ENCODE assay signal across 15 mouse cellular contexts in the genomic region with DNA sequence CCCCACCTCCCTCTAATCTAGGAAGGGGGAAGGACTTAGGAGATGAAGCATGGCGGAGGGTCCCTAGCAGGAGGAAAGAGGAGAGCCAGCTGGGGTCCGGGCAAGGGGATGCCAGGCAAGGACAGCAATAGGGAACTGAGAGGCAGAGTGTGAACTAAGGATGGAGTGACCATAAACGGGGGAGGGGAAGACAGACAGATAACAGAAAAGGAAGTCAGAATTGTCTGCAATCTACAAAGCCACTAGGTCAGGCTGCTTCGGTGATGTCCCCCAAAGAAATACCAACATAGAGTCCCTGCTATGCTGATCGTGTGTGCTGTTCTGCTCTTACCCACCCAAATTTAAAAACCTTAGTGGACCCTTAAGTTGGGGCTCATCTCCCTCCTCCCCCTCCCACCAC. TPM values are rescaled to one million over a fixed set of nuclear protein-coding genes. Genes with fewer than 3 reads are reported as not detected.
DNase-seq lines count a peak whose midpoint lies in the region; ATAC-seq and TF ChIP-seq lines count a peak whose summit lies in the region.
"Had no signal": no experiment of that assay in that cellular context is flagged by ENCODE, and none has a peak within 500 bp of the region (broad histone marks: within the 10 kb centered on the region; RNA-seq: fewer than 3 reads in every experiment).

No protein-coding gene starts in this region.

- H3K9me3 ChIP-seq in intestine, embryonic 16.5 days (ENCODE audit: control insufficient read depth, low read length) = no peaks in the 10 kb centered on the region
- H3K9me3 ChIP-seq in intestine, embryonic 15.5 days = no peaks in the 10 kb centered on the region
- no peaks in the 10 kb centered on the region for H3K9me3 ChIP-seq in neural tube, embryonic 11.5 days (ENCODE audit: control insufficient read depth, low read length)
- no peaks in the 10 kb centered on the region for H3K9me3 ChIP-seq in neural tube, embryonic 15.5 days (replicated peaks)
- no peaks in the 10 kb centered on the region for H3K9me3 ChIP-seq in liver, embryonic 13.5 days (replicated peaks)
- H3K9me3 ChIP-seq in stomach, embryonic 15.5 days = no peaks in the 10 kb centered on the region
- H3K9me3 ChIP-seq: embryonic facial prominence, embryonic 12.5 days; forebrain, embryonic 13.5 days; midbrain, embryonic 15.5 days had no signal

- H3K9ac ChIP-seq in intestine, embryonic 16.5 days (ENCODE audit: low read depth, low read length) = 0 out of 2 replicates have a peak overlapping the region, but pooled peaks have one; percentile 6
- H3K9ac ChIP-seq in intestine, embryonic 15.5 days = no peak overlapping the region
- H3K9ac ChIP-seq in neural tube, embryonic 11.5 days (ENCODE audit: low read length) = peak overlapping the region; percentile 29; the same call in 1 of the 2 replicates
- no peak overlapping the region for H3K9ac ChIP-seq in neural tube, embryonic 15.5 days (replicated peaks)
- H3K9ac ChIP-seq in liver, embryonic 13.5 days = no peak overlapping the region
- H3K9ac ChIP-seq in stomach, embryonic 15.5 days = no peak overlapping the region
- H3K9ac ChIP-seq: embryonic facial prominence, embryonic 12.5 days; forebrain, embryonic 13.5 days; midbrain, embryonic 15.5 days had no signal

- intact Hi-C loops in left cerebral cortex, postnatal 14 days (cut with DNase I) = no loop called here

- no peak overlapping the region for H3K4me2 ChIP-seq in intestine, embryonic 16.5 days (ENCODE audit: low read depth, low read length)
- no peak overlapping the region for H3K4me2 ChIP-seq in intestine, embryonic 15.5 days (replicated peaks)
- no peak overlapping the region for H3K4me2 ChIP-seq in neural tube, embryonic 11.5 days (ENCODE audit: low read depth)
- no peak overlapping the region for H3K4me2 ChIP-seq in neural tube, embryonic 15.5 days
- peak overlapping the region; percentile 17; the same call in 1 of the 2 replicates for H3K4me2 ChIP-seq in liver, embryonic 13.5 days
- H3K4me2 ChIP-seq in stomach, embryonic 15.5 days = no peak overlapping the region
- H3K4me2 ChIP-seq: embryonic facial prominence, embryonic 12.5 days; forebrain, embryonic 13.5 days; midbrain, embryonic 15.5 days had no signal

- peak; percentile 8 for DNase-seq in neural tube, embryonic 11.5 days (ENCODE audit: low spot score)
- DNase-seq in liver, embryonic 13.5 days = no peak
- no peak for DNase-seq in thymus, adult 2 months
- no peak for DNase-seq in left cerebral cortex, postnatal 14 days (ENCODE audit: low spot score in 2 of 2)
- DNase-seq: adrenal gland, postnatal 10 days; gastrocnemius, postnatal 36 days; kidney, adult 18-20 months; right cerebral cortex, postnatal 14 days had no signal

- H3K36me3 ChIP-seq in intestine, embryonic 16.5 days (ENCODE audit: control insufficient read depth, insufficient read depth, low read length) = no peaks in the 10 kb centered on the region
- H3K36me3 ChIP-seq in intestine, embryonic 15.5 days = no peaks in the 10 kb centered on the region
- H3K36me3 ChIP-seq in neural tube, embryonic 11.5 days (ENCODE audit: control insufficient read depth, insufficient read depth, low read length) = peaks cover 2% of the 10 kb centered on the region; the same call in 1 of the 2 replicates
- peaks cover 7% of the 10 kb centered on the region; the same call in 1 of the 2 replicates for H3K36me3 ChIP-seq in neural tube, embryonic 15.5 days
- 0 out of 2 replicates have a peak, but pooled peaks cover 4% of the 10 kb centered on the region for H3K36me3 ChIP-seq in liver, embryonic 13.5 days
- H3K36me3 ChIP-seq in stomach, embryonic 15.5 days = peaks cover 8% of the 10 kb centered on the region; the same call in 1 of the 2 replicates
- H3K36me3 ChIP-seq in thymus, adult 2 months (ENCODE audit: control insufficient read depth, insufficient read depth, low read length) = no peaks in the 10 kb centered on the region
- H3K36me3 ChIP-seq: embryonic facial prominence, embryonic 12.5 days; midbrain, embryonic 15.5 days had no signal

- H3K27ac ChIP-seq in intestine, embryonic 16.5 days (ENCODE audit: low read length) = no peak overlapping the region
- H3K27ac ChIP-seq in intestine, embryonic 15.5 days = no peak overlapping the region
- H3K27ac ChIP-seq in neural tube, embryonic 11.5 days (ENCODE audit: low read depth, low read length) = no peak overlapping the region
- H3K27ac ChIP-seq in neural tube, embryonic 15.5 days (replicated peaks) = no peak overlapping the region
- H3K27ac ChIP-seq in liver, embryonic 13.5 days = peak overlapping the region; percentile 68
- H3K27ac ChIP-seq in stomach, embryonic 15.5 days = peak overlapping the region; percentile 79
- H3K27ac ChIP-seq in thymus, adult 2 months (ENCODE audit: control insufficient read depth, insufficient read depth, low read length) = no peak overlapping the region
- H3K27ac ChIP-seq: forebrain, embryonic 13.5 days; midbrain, embryonic 15.5 days had no signal

- peaks cover 65% of the 10 kb centered on the region for H3K4me1 ChIP-seq in intestine, embryonic 16.5 days (ENCODE audit: control insufficient read depth, insufficient read depth, low read length)
- peaks cover 70% of the 10 kb centered on the region for H3K4me1 ChIP-seq in intestine, embryonic 15.5 days (replicated peaks)
- H3K4me1 ChIP-seq in neural tube, embryonic 11.5 days (ENCODE audit: control insufficient read depth, insufficient read depth, low read length) = peaks cover 51% of the 10 kb centered on the region
- H3K4me1 ChIP-seq in neural tube, embryonic 15.5 days = peaks cover 73% of the 10 kb centered on the region
- peaks cover 77% of the 10 kb centered on the region for H3K4me1 ChIP-seq in liver, embryonic 13.5 days (replicated peaks)
- peaks cover 73% of the 10 kb centered on the region for H3K4me1 ChIP-seq in stomach, embryonic 15.5 days
- peaks cover 65% of the 10 kb centered on the region for H3K4me1 ChIP-seq in thymus, adult 2 months (replicated peaks; ENCODE audit: control insufficient read depth, insufficient read depth, low read length)

- H3K27me3 ChIP-seq in intestine, embryonic 16.5 days (replicated peaks; ENCODE audit: control insufficient read depth, insufficient read depth, low read length) = no peaks in the 10 kb centered on the region
- H3K27me3 ChIP-seq in intestine, embryonic 15.5 days (replicated peaks) = no peaks in the 10 kb centered on the region
- H3K27me3 ChIP-seq in neural tube, embryonic 11.5 days (ENCODE audit: control insufficient read depth, insufficient read depth, low read length) = no peaks in the 10 kb centered on the region
- no peaks in the 10 kb centered on the region for H3K27me3 ChIP-seq in neural tube, embryonic 15.5 days (replicated peaks)
- H3K27me3 ChIP-seq in liver, embryonic 13.5 days = no peaks in the 10 kb centered on the region
- no peaks in the 10 kb centered on the region for H3K27me3 ChIP-seq in stomach, embryonic 15.5 days (replicated peaks)
- H3K27me3 ChIP-seq in thymus, adult 2 months (ENCODE audit: control insufficient read depth, insufficient read depth, low read length) = no peaks in the 10 kb centered on the region; the same call in 1 of the 2 replicates
- H3K27me3 ChIP-seq: embryonic facial prominence, embryonic 12.5 days; forebrain, embryonic 13.5 days; midbrain, embryonic 15.5 days had no signal

- WGBS in intestine, embryonic 16.5 days = 65% methylated on average over 5 of the region's 5 CpGs
- 63% methylated on average over 5 of the region's 5 CpGs for WGBS in intestine, embryonic 15.5 days
- 66% methylated on average over 5 of the region's 5 CpGs for WGBS in neural tube, embryonic 11.5 days
- WGBS in neural tube, embryonic 15.5 days = 70% methylated on average over 5 of the region's 5 CpGs
- 23% methylated on average over 5 of the region's 5 CpGs for WGBS in liver, embryonic 13.5 days (ENCODE audit: insufficient replicate concordance)
- 68% methylated on average over 5 of the region's 5 CpGs for WGBS in stomach, embryonic 15.5 days
- WGBS in thymus, adult 2 months = 46% methylated on average over 5 of the region's 5 CpGs

- no peak for TF ChIP-seq CTCF in thymus, adult 2 months (IDR thresholded peaks at IDR 0.05; ENCODE audit: borderline replicate concordance, control insufficient read depth, extremely low read depth, insufficient read depth, low read length, poor library complexity)

- ATAC-seq in intestine, embryonic 16.5 days = no peak
- no peak for ATAC-seq in intestine, embryonic 15.5 days
- ATAC-seq in neural tube, embryonic 11.5 days (ENCODE audit: insufficient read depth, low FRiP score, low TSS enrichment) = no peak
- no peak for ATAC-seq in neural tube, embryonic 15.5 days (ENCODE audit: low FRiP score)
- ATAC-seq in liver, embryonic 13.5 days (ENCODE audit: low read depth) = no peak
- ATAC-seq in stomach, embryonic 15.5 days (ENCODE audit: insufficient read depth, low FRiP score, low read depth) = no peak
- ATAC-seq: forebrain, embryonic 13.5 days; midbrain, embryonic 15.5 days had no signal

- no peak for TF ChIP-seq POLR2A in thymus, adult 2 months (IDR thresholded peaks at IDR 0.05; ENCODE audit: control insufficient read depth, extremely low read depth, insufficient read depth, low read length, poor library complexity)

- no peak overlapping the region for H3K4me3 ChIP-seq in intestine, embryonic 16.5 days (ENCODE audit: low read length)
- H3K4me3 ChIP-seq in intestine, embryonic 15.5 days (replicated peaks) = no peak overlapping the region
- H3K4me3 ChIP-seq in neural tube, embryonic 11.5 days (ENCODE audit: low read depth, low read length) = no peak overlapping the region
- no peak overlapping the region for H3K4me3 ChIP-seq in neural tube, embryonic 15.5 days (replicated peaks)
- no peak overlapping the region for H3K4me3 ChIP-seq in liver, embryonic 13.5 days (replicated peaks)
- no peak overlapping the region for H3K4me3 ChIP-seq in stomach, embryonic 15.5 days (replicated peaks)
- no peak overlapping the region for H3K4me3 ChIP-seq in thymus, adult 2 months (ENCODE audit: control insufficient read depth, insufficient read depth, low read length)
- H3K4me3 ChIP-seq: embryonic facial prominence, embryonic 12.5 days; forebrain, embryonic 13.5 days; midbrain, embryonic 15.5 days had no signal

RNA-seq across cellular contexts. Expression of a gene that starts 13.4 kb away (rescaled TPM):
- polyA plus RNA-seq in intestine, embryonic 16.5 days (2015; fragmentation: Nextera tagmentation; extraction: Ambion mirVana) = 248 and 262 TPM in 2 replicates
- polyA plus RNA-seq in intestine, embryonic 15.5 days (2015; fragmentation: Nextera tagmentation; extraction: Ambion mirVana) = 152 and 167 TPM in 2 replicates
- 574 and 631 TPM in 2 replicates for polyA plus RNA-seq in neural tube, embryonic 11.5 days (2014; fragmentation: Nextera tagmentation; extraction: Ambion mirVana)
- 104 and 158 TPM in 2 replicates for polyA plus RNA-seq in neural tube, embryonic 15.5 days (2015; fragmentation: Nextera tagmentation; extraction: Ambion mirVana)
- polyA plus RNA-seq in liver, embryonic 13.5 days (2015; fragmentation: Nextera tagmentation; extraction: Ambion mirVana) = 28.7 and 32.8 TPM in 2 replicates
- 119 and 135 TPM in 2 replicates for polyA plus RNA-seq in stomach, embryonic 15.5 days (2015; fragmentation: Nextera tagmentation; extraction: Ambion mirVana)
- 428 and 476 TPM in 2 replicates for polyA plus RNA-seq in thymus, adult 2 months (2012; rRNA removed)
- 10 to 100 TPM; 65.0 to 67.4 TPM for total RNA-seq in left cerebral cortex, postnatal 14 days (2021)

RNA-seq across cellular contexts. Expression of a gene that starts 35.1 kb away (rescaled TPM):
- polyA plus RNA-seq in intestine, embryonic 16.5 days (2015; fragmentation: Nextera tagmentation; extraction: Ambion mirVana) = 11.5 and 12.2 TPM in 2 replicates
- polyA plus RNA-seq in intestine, embryonic 15.5 days (2015; fragmentation: Nextera tagmentation; extraction: Ambion mirVana) = 12.4 and 13.8 TPM in 2 replicates
- polyA plus RNA-seq in neural tube, embryonic 11.5 days (2014; fragmentation: Nextera tagmentation; extraction: Ambion mirVana) = 7.8 and 8.9 TPM in 2 replicates
- polyA plus RNA-seq in neural tube, embryonic 15.5 days (2015; fragmentation: Nextera tagmentation; extraction: Ambion mirVana) = 16.5 and 17.4 TPM in 2 replicates
- polyA plus RNA-seq in liver, embryonic 13.5 days (2015; fragmentation: Nextera tagmentation; extraction: Ambion mirVana) = 4.9 and 5.1 TPM in 2 replicates
- 12.3 and 12.8 TPM in 2 replicates for polyA plus RNA-seq in stomach, embryonic 15.5 days (2015; fragmentation: Nextera tagmentation; extraction: Ambion mirVana)
- polyA plus RNA-seq in thymus, adult 2 months (2012; rRNA removed) = 41.8 and 51.0 TPM in 2 replicates
- 1 to 10 TPM; 6.0 to 7.3 TPM for total RNA-seq in left cerebral cortex, postnatal 14 days (2021)

RNA-seq across cellular contexts. Expression of a gene that starts 48.8 kb away (rescaled TPM):
- polyA plus RNA-seq in intestine, embryonic 16.5 days (2015; fragmentation: Nextera tagmentation; extraction: Ambion mirVana) = 17.8 and 18.1 TPM in 2 replicates
- 14.4 and 15.3 TPM in 2 replicates for polyA plus RNA-seq in intestine, embryonic 15.5 days (2015; fragmentation: Nextera tagmentation; extraction: Ambion mirVana)
- 10.3 and 11.1 TPM in 2 replicates for polyA plus RNA-seq in neural tube, embryonic 11.5 days (2014; fragmentation: Nextera tagmentation; extraction: Ambion mirVana)
- polyA plus RNA-seq in neural tube, embryonic 15.5 days (2015; fragmentation: Nextera tagmentation; extraction: Ambion mirVana) = 10.0 and 12.0 TPM in 2 replicates
- polyA plus RNA-seq in liver, embryonic 13.5 days (2015; fragmentation: Nextera tagmentation; extraction: Ambion mirVana) = 4.3 and 4.5 TPM in 2 replicates
- 12.9 and 13.8 TPM in 2 replicates for polyA plus RNA-seq in stomach, embryonic 15.5 days (2015; fragmentation: Nextera tagmentation; extraction: Ambion mirVana)
- polyA plus RNA-seq in thymus, adult 2 months (2012; rRNA removed) = 13.9 and 14.0 TPM in 2 replicates
- total RNA-seq in left cerebral cortex, postnatal 14 days (2021) = 10 to 100 TPM; 17.3 to 19.0 TPM

Comparison
In these comparisons a context has a peak if more than half of its experiments do, and no peak if none do; other contexts are left out.
1. H3K9ac ChIP-seq: peak in intestine, embryonic 16.5 days (single experiment) and neural tube, embryonic 11.5 days (single experiment); none in intestine, embryonic 15.5 days (single experiment), neural tube, embryonic 15.5 days (single experiment), liver, embryonic 13.5 days (single experiment) and stomach, embryonic 15.5 days (single experiment).
2. H3K27ac ChIP-seq: peak in liver, embryonic 13.5 days (single experiment) and stomach, embryonic 15.5 days (single experiment); none in intestine, embryonic 16.5 days (single experiment), intestine, embryonic 15.5 days (single experiment), neural tube, embryonic 11.5 days (single experiment), neural tube, embryonic 15.5 days (single experiment) and thymus, adult 2 months (single experiment).